Mouse (Mus musculus): ENCODE measurements at regions not wholly inside any gene's neighbourhood (a gene's known extent, or its start where the extent isn't known, plus 50 kb on each side); places are given as distances from the start of the nearest gene placed in this dataset.

- H3K9ac ChIP-seq (ENCODE audit: low read depth, low read length) = no peak overlapping the region
- WGBS = 79% methylated on average over 5 of the region's 5 CpGs
Measured at GRCm38 (mm10) chr3:131756126-131756525, 191.6 kb downstream of the Papss1 start.

GRCm38 (mm10) chr3:131769976-131770375 lies 205.4 kb downstream of the Papss1 start:
- Histone ChIP-seq H3K36me3 (ENCODE audit: control insufficient read depth, insufficient read depth, low read length) (no peaks in the 10 kb centered on the region), H3K9ac (ENCODE audit: low read depth, low read length) (no peak overlapping the region), H3K27ac (ENCODE audit: low read depth, low read length) (no peak overlapping the region), H3K4me2 (replicated peaks; ENCODE audit: low read depth, low read length) (no peak overlapping the region), H3K4me1 (replicated peaks; ENCODE audit: control insufficient read depth, insufficient read depth, low read length) (no peaks in the 10 kb centered on the region), H3K27me3 (ENCODE audit: control insufficient read depth, insufficient read depth, low read length) (no peaks in the 10 kb centered on the region), H3K9me3 (ENCODE audit: control insufficient read depth, low read length) (no peaks in the 10 kb centered on the region), H3K4me3 (ENCODE audit: low read depth, low read length) (no peak overlapping the region)
- ATAC-seq (ENCODE audit: low FRiP score) (no peak), DNase-seq (ENCODE audit: low spot score) (no peak)
- WGBS = 73% methylated on average over 1 of the region's 1 CpGs

More at GRCm38 (mm10) chr3:131756126-131756525, 191.6 kb downstream of the Papss1 start:
- Histone ChIP-seq H3K4me3 (ENCODE audit: low read depth, low read length) (no peak overlapping the region), H3K36me3 (ENCODE audit: control insufficient read depth, insufficient read depth, low read length) (no peaks in the 10 kb centered on the region), H3K4me2 (replicated peaks; ENCODE audit: low read depth, low read length) (no peak overlapping the region), H3K4me1 (replicated peaks; ENCODE audit: control insufficient read depth, insufficient read depth, low read length) (no peaks in the 10 kb centered on the region), H3K27ac (ENCODE audit: low read depth, low read length) (no peak overlapping the region), H3K27me3 (ENCODE audit: control insufficient read depth, insufficient read depth, low read length) (no peaks in the 10 kb centered on the region), H3K9me3 (ENCODE audit: control insufficient read depth, low read length) (no peaks in the 10 kb centered on the region)
- DNase-seq (ENCODE audit: low spot score) (no peak), ATAC-seq (ENCODE audit: low FRiP score) (no peak)

GRCm38 (mm10) chr3:131770486-131770885 lies 205.9 kb downstream of the Papss1 start:
- Histone ChIP-seq H3K27me3 (ENCODE audit: control insufficient read depth, insufficient read depth, low read length) (no peaks in the 10 kb centered on the region), H3K27ac (ENCODE audit: low read depth, low read length) (no peak overlapping the region), H3K4me1 (replicated peaks; ENCODE audit: control insufficient read depth, insufficient read depth, low read length) (no peaks in the 10 kb centered on the region), H3K36me3 (ENCODE audit: control insufficient read depth, insufficient read depth, low read length) (no peaks in the 10 kb centered on the region), H3K4me2 (replicated peaks; ENCODE audit: low read depth, low read length) (no peak overlapping the region), H3K9ac (ENCODE audit: low read depth, low read length) (no peak overlapping the region), H3K4me3 (ENCODE audit: low read depth, low read length) (no peak overlapping the region), H3K9me3 (ENCODE audit: control insufficient read depth, low read length) (no peaks in the 10 kb centered on the region)
- ATAC-seq (ENCODE audit: low FRiP score) (no peak), DNase-seq (ENCODE audit: low spot score) (no peak)
- WGBS = 94% methylated on average over 1 of the region's 1 CpGs

- H3K4me2 ChIP-seq (replicated peaks; ENCODE audit: low read depth, low read length) = no peak overlapping the region
- ATAC-seq (ENCODE audit: low FRiP score) = no peak
- no peaks in the 10 kb centered on the region for H3K36me3 ChIP-seq (ENCODE audit: control insufficient read depth, insufficient read depth, low read length)
- 69% methylated on average over 4 of the region's 4 CpGs for WGBS
- H3K9me3 ChIP-seq (ENCODE audit: control insufficient read depth, low read length) = no peaks in the 10 kb centered on the region
- H3K4me1 ChIP-seq (replicated peaks; ENCODE audit: control insufficient read depth, insufficient read depth, low read length) = no peaks in the 10 kb centered on the region
- no peak for DNase-seq (ENCODE audit: low spot score)
- no peak overlapping the region for H3K9ac ChIP-seq (ENCODE audit: low read depth, low read length)
- H3K4me3 ChIP-seq (ENCODE audit: low read depth, low read length) = no peak overlapping the region
- no peaks in the 10 kb centered on the region for H3K27me3 ChIP-seq (ENCODE audit: control insufficient read depth, insufficient read depth, low read length)
- no peak overlapping the region for H3K27ac ChIP-seq (ENCODE audit: low read depth, low read length)
Measured at GRCm38 (mm10) chr3:131771863-131772546, 207.4 kb downstream of the Papss1 start.

GRCm38 (mm10) chr3:131772593-131772992 lies 208.0 kb downstream of the Papss1 start:
- Histone ChIP-seq H3K27me3 (ENCODE audit: control insufficient read depth, insufficient read depth, low read length) (no peaks in the 10 kb centered on the region), H3K4me2 (replicated peaks; ENCODE audit: low read depth, low read length) (no peak overlapping the region), H3K36me3 (ENCODE audit: control insufficient read depth, insufficient read depth, low read length) (no peaks in the 10 kb centered on the region), H3K4me1 (replicated peaks; ENCODE audit: control insufficient read depth, insufficient read depth, low read length) (no peaks in the 10 kb centered on the region), H3K9ac (ENCODE audit: low read depth, low read length) (no peak overlapping the region), H3K4me3 (ENCODE audit: low read depth, low read length) (no peak overlapping the region), H3K27ac (ENCODE audit: low read depth, low read length) (no peak overlapping the region), H3K9me3 (ENCODE audit: control insufficient read depth, low read length) (no peaks in the 10 kb centered on the region)
- 86% methylated on average over 5 of the region's 5 CpGs for WGBS
- no peak for ATAC-seq (ENCODE audit: low FRiP score)
- no peak for DNase-seq (ENCODE audit: low spot score)

GRCm38 (mm10) chr3:131775431-131775830 lies 210.9 kb downstream of the Papss1 start:
- 88% methylated on average over 4 of the region's 4 CpGs for WGBS
- DNase-seq (ENCODE audit: low spot score) = no peak
- H3K9ac ChIP-seq (ENCODE audit: low read depth, low read length) = no peak overlapping the region
- H3K27me3 ChIP-seq (ENCODE audit: control insufficient read depth, insufficient read depth, low read length) = no peaks in the 10 kb centered on the region
- no peak overlapping the region for H3K4me2 ChIP-seq (replicated peaks; ENCODE audit: low read depth, low read length)
- no peaks in the 10 kb centered on the region for H3K9me3 ChIP-seq (ENCODE audit: control insufficient read depth, low read length)
- no peaks in the 10 kb centered on the region for H3K36me3 ChIP-seq (ENCODE audit: control insufficient read depth, insufficient read depth, low read length)
- no peaks in the 10 kb centered on the region for H3K4me1 ChIP-seq (replicated peaks; ENCODE audit: control insufficient read depth, insufficient read depth, low read length)
- H3K4me3 ChIP-seq (ENCODE audit: low read depth, low read length) = no peak overlapping the region
- ATAC-seq (ENCODE audit: low FRiP score) = no peak
- no peak overlapping the region for H3K27ac ChIP-seq (ENCODE audit: low read depth, low read length)

GRCm38 (mm10) chr3:131776650-131777049 lies 212.1 kb downstream of the Papss1 start:
- no peaks in the 10 kb centered on the region for H3K9me3 ChIP-seq (ENCODE audit: control insufficient read depth, low read length)
- no peaks in the 10 kb centered on the region for H3K27me3 ChIP-seq (ENCODE audit: control insufficient read depth, insufficient read depth, low read length)
- no peak for DNase-seq (ENCODE audit: low spot score)
- no peak for ATAC-seq (ENCODE audit: low FRiP score)
- no peak overlapping the region for H3K27ac ChIP-seq (ENCODE audit: low read depth, low read length)
- H3K4me3 ChIP-seq (ENCODE audit: low read depth, low read length) = no peak overlapping the region
- WGBS = 89% methylated on average over 2 of the region's 2 CpGs
- no peak overlapping the region for H3K4me2 ChIP-seq (replicated peaks; ENCODE audit: low read depth, low read length)
- no peaks in the 10 kb centered on the region for H3K36me3 ChIP-seq (ENCODE audit: control insufficient read depth, insufficient read depth, low read length)
- H3K9ac ChIP-seq (ENCODE audit: low read depth, low read length) = no peak overlapping the region
- no peaks in the 10 kb centered on the region for H3K4me1 ChIP-seq (replicated peaks; ENCODE audit: control insufficient read depth, insufficient read depth, low read length)

GRCm38 (mm10) chr3:131779803-131780202 lies 215.2 kb downstream of the Papss1 start:
- DNase-seq (ENCODE audit: low spot score) (no peak), ATAC-seq (ENCODE audit: low FRiP score) (no peak)
- Histone ChIP-seq H3K4me3 (ENCODE audit: low read depth, low read length) (no peak overlapping the region), H3K9me3 (ENCODE audit: control insufficient read depth, low read length) (no peaks in the 10 kb centered on the region), H3K36me3 (ENCODE audit: control insufficient read depth, insufficient read depth, low read length) (no peaks in the 10 kb centered on the region), H3K27me3 (ENCODE audit: control insufficient read depth, insufficient read depth, low read length) (no peaks in the 10 kb centered on the region), H3K9ac (ENCODE audit: low read depth, low read length) (no peak overlapping the region), H3K27ac (ENCODE audit: low read depth, low read length) (no peak overlapping the region), H3K4me1 (replicated peaks; ENCODE audit: control insufficient read depth, insufficient read depth, low read length) (no peaks in the 10 kb centered on the region), H3K4me2 (replicated peaks; ENCODE audit: low read depth, low read length) (no peak overlapping the region)
- WGBS = 88% methylated on average over 7 of the region's 7 CpGs

GRCm38 (mm10) chr3:131785524-131785923 lies 221.0 kb downstream of the Papss1 start:
- Histone ChIP-seq H3K4me3 (ENCODE audit: low read depth, low read length) (no peak overlapping the region), H3K27ac (ENCODE audit: low read depth, low read length) (no peak overlapping the region), H3K27me3 (ENCODE audit: control insufficient read depth, insufficient read depth, low read length) (no peaks in the 10 kb centered on the region), H3K36me3 (ENCODE audit: control insufficient read depth, insufficient read depth, low read length) (no peaks in the 10 kb centered on the region), H3K4me1 (replicated peaks; ENCODE audit: control insufficient read depth, insufficient read depth, low read length) (no peaks in the 10 kb centered on the region), H3K9me3 (ENCODE audit: control insufficient read depth, low read length) (no peaks in the 10 kb centered on the region), H3K4me2 (replicated peaks; ENCODE audit: low read depth, low read length) (no peak overlapping the region), H3K9ac (ENCODE audit: low read depth, low read length) (no peak overlapping the region)
- DNase-seq (ENCODE audit: low spot score) (no peak), ATAC-seq (ENCODE audit: low FRiP score) (no peak)
- 87% methylated on average over 3 of the region's 3 CpGs for WGBS

Data from hindbrain, embryonic 11.5 days (tissue).